Mouse (Mus musculus) heart, postnatal 36 days (tissue): ENCODE measurements around the gene Akap8l. TPM values are rescaled to one million over a fixed set of nuclear protein-coding genes. Genes with fewer than 3 reads are reported as not detected.

Experiments
- DNase-seq, 2 experiments: peaks; one replicate each; pipeline ENCODE4 v3.0.0; 2021 to 2022
- intact Hi-C: fragments of 180-260 bp; cut with DNase I; formaldehyde crosslinking; loops from one replicate; pipeline ENCODE4 v1.15.1; 2025
- total RNA-seq, 2 experiments: library from RNA; stranded (reverse); gene quantifications; 2 replicates each; pipeline ENCODE4 v1.2.3; 2021

Akap8l gene
- total RNA-seq, 2 experiments from 2014 or later: 44.5 to 55.7 TPM

DNA sequence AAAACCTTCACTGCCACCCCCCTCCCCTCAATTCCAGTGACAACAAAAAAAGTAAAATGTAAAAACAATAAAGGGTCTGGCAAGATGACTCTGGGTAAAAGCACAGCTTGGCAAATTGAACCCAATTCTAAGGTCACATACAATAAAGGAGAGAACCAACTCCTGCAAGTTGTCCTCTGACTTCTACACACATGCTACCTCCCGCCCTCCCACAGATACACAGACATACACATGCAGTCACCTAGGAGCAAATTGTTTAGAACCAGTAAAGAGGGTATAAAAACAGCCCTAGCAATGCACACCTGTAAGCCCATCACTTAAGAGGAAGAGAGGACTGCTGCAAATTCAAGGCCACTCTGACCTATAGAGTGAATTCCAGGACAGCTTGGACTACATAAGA, 27.6 kb downstream of the Akap8l start:
- no peak for DNase-seq
- intact Hi-C loops: no loop called here

DNA sequence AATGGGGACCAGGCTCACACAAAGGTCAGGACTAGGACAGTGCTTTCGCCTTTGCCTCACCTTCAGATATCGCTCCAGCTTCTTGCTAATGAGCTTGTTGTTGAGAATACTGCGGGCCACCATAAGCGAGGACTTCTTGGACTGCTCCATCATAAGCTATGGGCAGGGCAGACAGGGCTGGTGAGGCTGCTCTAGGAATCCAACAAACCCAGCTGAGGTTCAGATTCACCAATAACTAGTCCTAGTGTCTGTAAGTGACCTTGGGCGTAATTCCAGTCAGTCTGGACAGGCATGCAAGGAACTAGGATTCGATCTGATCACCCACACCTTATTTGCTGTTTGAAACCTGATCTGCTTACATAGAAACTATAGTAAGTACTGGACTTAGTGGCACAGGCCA, 28.6 kb downstream of the Akap8l start:
- DNase-seq: no peak
- intact Hi-C loops: loop anchor here (2.0 kb wide), 1 partner anchor 37 kb away; the partner anchor contains the start of gene Brd4

DNA sequence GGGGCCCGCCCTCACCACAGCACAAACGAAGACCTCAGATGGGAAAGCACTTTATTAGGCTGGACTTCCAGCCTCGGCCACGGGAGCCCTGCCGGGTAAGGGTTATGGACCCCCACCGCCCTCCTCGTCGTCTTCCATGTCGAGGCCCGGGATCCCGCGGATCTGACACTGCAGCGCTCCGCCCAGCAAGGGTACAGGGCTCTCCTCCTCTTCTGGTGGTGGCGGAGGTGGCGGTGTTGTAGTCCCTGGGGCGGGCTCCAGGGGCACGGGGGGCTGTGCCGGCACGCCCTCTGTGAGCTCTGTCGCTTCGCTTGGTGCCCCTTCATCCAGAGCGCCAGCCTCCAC, 29.0 kb downstream of the Akap8l start:
- intact Hi-C loops: loop anchor here (2.0 kb wide), 1 partner anchor 37 kb away; the partner anchor contains the start of gene Brd4

DNA sequence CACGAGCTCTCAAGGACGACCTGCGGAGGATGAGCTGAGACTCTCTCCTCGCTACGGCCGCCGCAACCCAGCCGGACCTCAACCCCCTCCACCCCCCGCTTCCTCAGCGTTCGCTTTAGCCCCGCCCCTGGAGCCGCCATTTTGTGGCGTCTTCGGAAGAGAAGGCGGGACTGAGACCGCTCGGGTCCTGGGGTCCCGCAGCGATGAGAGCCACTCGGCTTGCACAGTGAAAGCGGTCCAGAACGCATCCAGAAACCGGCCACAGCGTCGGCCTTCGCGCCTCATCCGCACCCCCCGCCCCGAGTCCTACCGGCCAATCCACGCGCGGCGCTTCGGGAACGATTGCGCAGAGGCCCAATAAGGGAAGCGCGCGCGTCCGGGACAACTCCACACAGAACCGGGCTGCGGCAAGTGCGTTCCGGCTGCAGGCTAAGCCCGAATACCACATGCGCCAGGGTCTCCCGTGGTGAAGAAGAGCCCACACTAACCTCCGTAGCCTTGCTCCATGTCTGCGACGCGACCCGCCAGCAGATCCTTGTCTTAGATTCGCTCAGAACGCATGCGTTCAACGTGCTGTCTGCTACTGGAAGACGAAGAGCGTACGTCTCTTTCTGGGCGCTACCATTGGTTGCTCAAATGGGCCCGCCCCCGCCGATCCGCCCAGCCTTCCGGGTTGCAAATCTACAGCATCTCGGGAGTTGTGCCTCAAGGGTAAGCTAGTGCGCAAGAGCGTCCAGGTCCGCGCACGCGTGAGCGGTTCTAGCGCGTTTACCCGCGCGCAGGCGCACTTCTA, 29.6 kb downstream of the Akap8l start, which contains the start of gene Akap8:
Gene Akap8 (minus strand): TSS at position 642 of the 793 bp plus-strand sequence.
- peak; percentile 94 for DNase-seq
- intact Hi-C loops: loop anchor here (2.0 kb wide), 1 partner anchor 36 kb away; the partner anchor contains the start of gene Brd4

More for the DNA sequence above, 29.0 kb downstream of the Akap8l start:
- DNase-seq: no peak

DNA sequence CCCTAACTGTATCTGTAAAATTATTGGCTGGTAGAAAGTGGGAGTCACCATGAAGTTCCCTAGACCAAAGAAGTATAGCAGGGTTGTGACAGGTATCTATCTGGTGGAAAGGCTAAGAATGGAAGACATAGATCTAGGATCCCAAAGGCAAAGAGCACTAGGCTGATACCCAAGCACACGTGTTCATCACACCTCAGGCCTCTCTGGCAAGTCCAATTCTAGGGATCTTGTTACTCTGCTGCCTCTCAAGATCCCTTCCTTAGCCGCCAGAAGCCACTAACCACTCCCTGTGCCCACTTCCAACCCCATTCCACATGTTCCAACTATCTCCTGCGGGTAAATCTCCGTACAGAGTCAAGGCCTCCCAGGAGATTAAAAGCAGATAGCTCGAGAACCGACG, 30.5 kb downstream of the Akap8l start:
- no peak for DNase-seq
- intact Hi-C loops: loop anchor here (2.0 to 5.0 kb wide), 2 partner anchors 35 to 98 kb away; partner anchors contain the start of gene Brd4

DNA sequence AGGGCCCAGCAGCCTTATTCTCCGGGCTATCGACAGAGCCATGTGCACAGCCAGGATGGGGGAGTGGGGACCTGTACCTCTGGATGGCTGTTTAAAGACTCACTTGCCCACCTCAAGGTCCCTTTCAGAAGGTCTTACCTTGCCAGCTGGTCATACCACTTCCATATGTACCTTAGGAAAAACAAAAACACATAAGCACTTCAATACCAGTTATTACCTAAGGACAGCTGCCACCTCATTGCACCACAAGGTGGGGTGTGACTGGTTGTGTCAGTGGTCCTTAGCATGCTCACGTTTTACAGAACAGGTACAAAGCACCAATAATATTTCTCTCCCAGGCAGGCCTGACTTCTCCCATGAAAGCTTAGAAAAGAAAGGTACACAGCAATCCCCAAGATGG, 32.7 kb downstream of the Akap8l start:
- no peak for DNase-seq
- intact Hi-C loops: loop anchor here (5.0 kb wide), 1 partner anchor 95 kb away; no protein-coding TSS in a partner anchor

- intact Hi-C loops: loop anchor here (5.0 kb wide), 1 partner anchor 95 kb away; no protein-coding TSS in a partner anchor
- DNase-seq: no peak
Observed at GRCm38 (mm10) chr17:32317032-32317431, 33.4 kb downstream of the Akap8l start.

DNA sequence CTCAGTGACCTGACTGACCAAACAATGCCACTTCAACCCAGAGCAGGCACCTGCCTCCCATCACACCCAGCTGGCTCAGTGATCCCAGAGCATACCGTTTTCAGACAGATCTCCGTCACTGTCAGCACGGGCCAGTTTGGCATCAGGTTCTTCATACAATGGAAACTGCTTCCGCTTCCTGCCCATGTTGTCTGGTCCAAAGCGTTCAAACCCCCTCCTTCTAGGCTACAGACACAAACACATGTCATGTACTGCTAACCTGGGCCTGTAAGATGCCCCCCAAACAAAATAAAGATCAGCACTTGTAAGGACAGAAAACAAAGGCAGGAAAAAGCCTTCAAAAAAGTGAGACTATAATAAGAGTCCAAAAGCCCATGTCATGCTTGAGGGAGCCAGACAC, 34.8 kb downstream of the Akap8l start:
- no peak for DNase-seq
- intact Hi-C loops: loop anchor here (5.0 kb wide), 1 partner anchor 93 kb away; no protein-coding TSS in a partner anchor

GRCm38 (mm10) chr17:32313892-32314291, 36.5 kb downstream of the Akap8l start:
- intact Hi-C loops: no loop called here
- no peak for DNase-seq

- intact Hi-C loops: no loop called here
- no peak for DNase-seq
Observed at GRCm38 (mm10) chr17:32312801-32313200, 37.6 kb downstream of the Akap8l start.

DNA sequence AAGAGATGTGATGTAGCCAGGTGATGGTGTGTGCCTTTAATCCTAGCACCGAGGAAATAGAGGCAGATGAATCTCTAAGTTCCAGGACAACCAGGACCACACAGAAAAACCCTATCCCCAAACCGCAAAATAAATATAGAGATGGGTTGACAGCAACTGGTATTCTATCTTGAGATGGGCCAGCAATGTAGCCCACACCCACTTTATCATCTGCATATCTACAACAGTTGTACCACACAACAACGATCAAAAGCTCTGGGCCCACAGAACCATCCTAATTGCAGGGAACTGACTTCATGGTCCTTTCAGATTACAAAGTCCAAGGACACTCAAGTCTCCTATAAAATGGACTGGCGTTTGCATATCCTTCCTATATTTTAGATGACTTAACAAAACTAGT, 42.4 kb downstream of the Akap8l start:
- intact Hi-C loops: no loop called here
- DNase-seq: no peak

- DNase-seq: no peak
- intact Hi-C loops: no loop called here
Observed at GRCm38 (mm10) chr17:32298125-32298524, 52.3 kb downstream of the Akap8l start.

GRCm38 (mm10) chr17:32295901-32296300, 54.5 kb downstream of the Akap8l start:
- no peak for DNase-seq
- intact Hi-C loops: no loop called here

GRCm38 (mm10) chr17:32295160-32295559, 55.2 kb downstream of the Akap8l start:
- no peak for DNase-seq
- intact Hi-C loops: no loop called here

DNA sequence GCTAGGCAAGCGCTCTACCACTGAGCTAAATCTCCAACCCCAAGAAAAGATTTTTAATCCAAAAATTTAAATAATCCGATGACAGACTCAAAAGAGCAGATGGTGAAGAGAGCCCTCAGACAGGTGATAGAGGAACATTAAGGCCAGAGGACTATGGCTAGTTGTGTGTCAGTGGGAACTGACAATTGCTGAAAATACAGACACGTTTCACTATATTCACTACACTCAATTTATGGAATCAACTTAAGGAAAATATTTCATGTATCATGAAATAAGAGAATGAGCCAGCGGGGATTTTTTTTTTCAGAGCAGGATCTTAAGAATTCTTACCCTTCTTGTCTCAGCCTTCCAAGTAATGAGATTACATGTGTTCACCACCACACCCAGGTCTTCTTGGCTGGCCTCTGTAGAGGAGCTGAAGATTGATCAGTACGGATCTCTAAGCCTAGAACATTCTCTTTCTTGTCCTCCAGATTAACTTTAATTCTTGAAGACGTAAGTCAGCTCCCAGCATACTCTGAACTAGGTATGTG, 65.2 kb downstream of the Akap8l start:
- DNase-seq: no peak
- intact Hi-C loops: loop anchor here (2.0 kb wide), 1 partner anchor 36 kb away; the partner anchor contains the start of gene Akap8

- DNase-seq: peak; percentile 92 to 94
- intact Hi-C loops: loop anchor here (2.0 kb wide), 1 partner anchor 36 kb away; the partner anchor contains the start of gene Akap8
Observed at GRCm38 (mm10) chr17:32284262-32285137, 65.9 kb downstream of the Akap8l start, which contains the start of gene Brd4. Brd4 (minus strand) TSS chr17:32284722.

DNA sequence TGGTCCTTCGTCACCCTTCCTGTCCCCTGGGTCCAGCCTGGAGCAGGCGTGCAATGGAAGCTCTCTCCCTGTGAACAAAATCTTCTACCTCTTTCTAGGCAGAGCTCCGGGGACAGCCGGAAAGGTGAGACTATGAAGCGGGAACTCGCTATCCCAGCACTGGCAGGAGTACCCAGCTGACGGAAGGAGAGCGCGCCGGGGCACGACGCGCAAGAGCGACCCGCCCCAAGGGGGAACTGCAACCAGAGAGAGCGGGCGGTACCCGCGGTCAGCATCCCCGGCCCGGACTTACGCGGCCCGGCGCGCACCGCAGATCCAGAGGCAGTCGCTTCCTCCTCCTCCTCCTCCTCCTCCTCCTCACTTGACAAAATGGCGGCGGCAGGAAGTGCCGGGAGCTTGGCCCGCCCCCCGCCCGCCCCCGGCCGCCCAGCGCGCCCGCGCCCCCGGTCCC, 66.6 kb downstream of the Akap8l start:
- intact Hi-C loops: loop anchor here (2.0 kb wide), 1 partner anchor 37 kb away; the partner anchor contains the start of gene Akap8
- DNase-seq: peak; percentile 56 to 75

DNA sequence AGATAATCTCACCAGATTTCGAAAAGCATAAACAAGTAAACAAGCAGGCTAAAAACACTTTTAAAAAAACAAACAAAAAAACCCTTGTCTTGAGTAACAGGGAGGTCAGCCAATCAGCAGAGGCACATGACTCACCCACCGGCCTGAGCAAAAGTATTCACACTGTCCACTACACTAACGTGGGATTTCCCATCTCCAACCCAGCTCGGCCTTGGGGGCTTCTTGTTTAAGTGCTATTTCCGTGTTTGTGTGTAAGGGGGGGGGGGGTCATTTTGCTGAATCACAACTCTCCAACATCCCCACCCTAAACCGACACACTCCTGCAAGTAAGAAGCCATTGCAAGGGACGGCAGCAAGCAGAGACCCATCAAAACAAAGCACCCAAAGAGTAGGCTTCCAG, 67.1 kb downstream of the Akap8l start:
- peak in 1 of 2 experiments; percentile 31 for DNase-seq
- intact Hi-C loops: no loop called here

DNA sequence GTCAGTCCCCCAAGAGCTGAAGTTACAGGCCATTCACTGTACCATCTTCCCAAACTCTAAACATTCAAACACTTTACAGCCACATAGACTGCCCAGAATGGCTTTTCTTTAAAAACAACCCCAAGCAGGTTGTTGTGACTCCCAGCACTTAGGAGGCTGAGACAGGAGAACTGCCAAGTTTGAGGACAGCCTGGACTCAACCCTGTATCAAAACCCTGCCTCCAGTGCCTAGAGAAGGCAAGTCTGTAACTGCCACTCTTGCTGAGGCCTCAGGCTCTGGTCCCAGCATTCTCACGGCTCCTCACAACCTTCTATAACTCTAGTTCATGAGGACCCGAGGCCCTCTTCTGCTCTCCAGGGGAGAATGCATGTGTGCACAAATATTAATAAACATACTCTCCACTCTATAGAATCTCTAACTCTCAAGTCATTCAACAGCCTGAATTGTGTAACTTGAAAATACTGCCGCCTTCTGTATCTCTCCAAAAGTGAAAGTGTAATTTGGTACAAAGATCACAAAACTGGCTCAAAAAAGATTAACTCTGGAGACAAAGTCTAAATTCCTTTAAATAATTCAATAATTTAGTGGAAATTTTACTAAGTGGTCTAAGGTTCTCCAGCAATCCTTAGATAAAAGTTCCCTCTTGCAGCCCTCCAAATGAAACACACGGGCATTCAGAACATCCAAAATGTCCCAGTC, 68.6 kb downstream of the Akap8l start:
- intact Hi-C loops: no loop called here

DNA sequence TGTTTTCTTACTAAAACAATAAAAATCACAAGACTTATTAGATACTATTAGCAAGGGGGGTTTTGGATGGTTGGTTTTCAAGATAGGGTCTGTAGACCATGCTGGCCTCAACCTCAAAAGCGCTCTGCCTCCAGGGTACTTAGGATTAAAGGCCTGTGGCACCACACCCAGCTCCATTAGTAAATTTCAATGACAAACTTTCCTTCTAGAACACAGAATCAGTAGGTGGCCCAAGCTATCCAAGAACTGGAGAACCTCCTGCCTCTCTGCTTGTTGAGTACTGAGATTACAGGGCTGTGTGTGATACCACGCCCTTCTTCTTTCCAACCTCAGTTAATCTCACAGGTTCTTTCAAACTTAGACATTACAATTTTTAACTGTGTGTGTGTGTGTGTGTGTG, 69.3 kb downstream of the Akap8l start:
- intact Hi-C loops: no loop called here
- no peak for DNase-seq

More for the DNA sequence above, 68.6 kb downstream of the Akap8l start:
- no peak for DNase-seq
